Mouse (Mus musculus) limb, embryonic 13.5 days (tissue): ENCODE results near the gene Kcnj16. TPM values are rescaled to one million over a fixed set of nuclear protein-coding genes. Genes with fewer than 3 reads are reported as not detected.

ENCODE experiments used
- ATAC-seq: fragments of 200-750 bp; cut with Nextera tagmentation; 2 replicates; pipeline ENCODE4 v1.8.0; 2017; ENCODE audit warnings: low read depth, moderate number of reproducible peaks, moderate TSS enrichment; ENCODE audit not compliant: low FRiP score
- H3K27ac ChIP-seq: fragments of 300-500 bp; sonication (generic); 2 replicates; pipeline ENCODE4 v1.5.1; 2015; ENCODE audit warnings: inconsistent platforms, mild to moderate bottlenecking, moderate library complexity
- H3K27me3 ChIP-seq: fragments of 300-500 bp; sonication (generic); 2 replicates; pipeline ENCODE4 v1.6.1; 2015; ENCODE audit warnings: mild to moderate bottlenecking, inconsistent platforms
- H3K36me3 ChIP-seq: fragments of 300-500 bp; sonication (generic); 2 replicates; pipeline ENCODE4 v1.6.1; 2015; ENCODE audit warnings: inconsistent platforms, mild to moderate bottlenecking, moderate library complexity
- H3K4me1 ChIP-seq: fragments of 300-500 bp; sonication (generic); 2 replicates; pipeline ENCODE4 v1.6.1; 2015; ENCODE audit warnings: inconsistent platforms
- H3K4me2 ChIP-seq: fragments of 300-500 bp; sonication (generic); replicated peaks from 2 replicates; pipeline ENCODE4 v1.6.1; 2015; ENCODE audit warnings: inconsistent platforms, mild to moderate bottlenecking, moderate library complexity
- H3K4me3 ChIP-seq: fragments of 300-500 bp; sonication (generic); 2 replicates; pipeline ENCODE4 v1.5.1; 2015; ENCODE audit warnings: moderate library complexity, mild to moderate bottlenecking, inconsistent platforms
- H3K9ac ChIP-seq: fragments of 300-500 bp; sonication (generic); 2 replicates; pipeline ENCODE4 v1.6.1; 2015; ENCODE audit warnings: mild to moderate bottlenecking, inconsistent platforms
- H3K9me3 ChIP-seq: fragments of 300-500 bp; sonication (generic); 2 replicates; pipeline ENCODE4 v1.6.1; 2016; ENCODE audit warnings: inconsistent platforms
- WGBS: fragments of 180-500 bp; shearing (Covaris S2); methylation state at CpG from one replicate; pipeline ENCODE4 v1.1.7; 2015; 5-methylcytosine and 5-hydroxymethylcytosine counted together
- polyA plus RNA-seq: library from polyadenylated mRNA; unstranded; fragments of >200 nt; fragmentation: Nextera tagmentation; extraction: Ambion mirVana; gene quantifications from 2 replicates; pipeline ENCODE4 v1.2.1, GENCODE M21; 2015

Gene Kcnj16
- polyA plus RNA-seq, 1 experiment from 2014 or later = not detected

- Histone ChIP-seq H3K4me2 (no peak overlapping the region), H3K9ac (no peak overlapping the region), H3K4me3 (no peak overlapping the region), H3K4me1 (no peaks in the 10 kb centered on the region), H3K27ac (no peak overlapping the region), H3K36me3 (no peaks in the 10 kb centered on the region), H3K27me3 (no peaks in the 10 kb centered on the region), H3K9me3 (no peaks in the 10 kb centered on the region)
- ATAC-seq = no peak
- 64% methylated on average over 9 of the region's 9 CpGs for WGBS
These were observed 29.4 kb downstream of the Kcnj16 start for GRCm38 (mm10) chr11:110997211-110997610.

DNA sequence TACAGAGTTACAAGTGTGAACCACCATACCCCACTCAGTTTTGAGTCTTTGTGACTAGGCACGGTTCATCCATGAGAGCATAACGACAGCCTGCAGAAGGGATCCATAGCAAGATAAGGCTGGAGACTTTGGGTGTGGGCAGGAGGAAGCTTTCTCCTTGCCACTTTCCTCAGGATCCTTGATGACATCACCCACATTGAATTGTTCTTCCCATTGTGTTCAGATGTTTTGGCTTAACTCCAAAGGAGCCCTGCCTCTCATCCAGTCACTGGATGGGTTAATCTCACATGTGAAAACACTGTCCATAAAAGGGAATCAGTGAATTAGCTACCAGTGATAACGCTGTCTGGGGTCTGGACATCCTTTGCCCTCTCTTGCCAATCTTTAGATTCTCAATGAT, 37.3 kb downstream of the Kcnj16 start:
- H3K9ac ChIP-seq = no peak overlapping the region
- H3K9me3 ChIP-seq = no peaks in the 10 kb centered on the region
- no peak overlapping the region for H3K4me3 ChIP-seq
- no peak overlapping the region for H3K27ac ChIP-seq
- WGBS = 76% methylated on average over 3 of the region's 3 CpGs
- no peaks in the 10 kb centered on the region for H3K4me1 ChIP-seq
- no peak overlapping the region for H3K4me2 ChIP-seq
- ATAC-seq = no peak
- no peaks in the 10 kb centered on the region for H3K27me3 ChIP-seq
- no peaks in the 10 kb centered on the region for H3K36me3 ChIP-seq

DNA sequence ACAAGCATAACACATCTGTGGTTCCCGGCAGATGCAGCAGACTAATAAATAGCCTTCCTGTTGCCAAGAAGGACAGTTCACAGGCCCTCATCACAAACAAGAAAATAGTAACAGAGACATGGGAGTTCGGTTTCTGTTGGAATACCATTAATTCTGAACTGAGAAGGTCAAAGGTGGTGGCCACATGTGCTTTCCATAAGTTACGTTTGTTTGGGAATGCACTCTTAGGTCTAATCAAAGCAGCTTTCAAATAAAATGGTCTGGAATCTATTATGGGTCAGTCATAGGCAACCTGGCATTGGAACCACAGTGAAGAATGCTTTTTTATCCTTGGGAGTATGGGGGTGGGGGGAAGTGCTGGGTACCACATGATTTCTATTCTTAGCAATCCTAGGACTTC, 41.6 kb downstream of the Kcnj16 start:
- ATAC-seq = no peak
- WGBS = 32% methylated on average over 3 of the region's 3 CpGs
- H3K27ac ChIP-seq = no peak overlapping the region
- H3K27me3 ChIP-seq = no peaks in the 10 kb centered on the region
- H3K9ac ChIP-seq = no peak overlapping the region
- H3K4me2 ChIP-seq = no peak overlapping the region
- no peak overlapping the region for H3K4me3 ChIP-seq
- no peaks in the 10 kb centered on the region for H3K4me1 ChIP-seq
- H3K36me3 ChIP-seq = no peaks in the 10 kb centered on the region
- no peaks in the 10 kb centered on the region for H3K9me3 ChIP-seq

GRCm38 (mm10) chr11:111016206-111016605, 48.4 kb downstream of the Kcnj16 start:
- H3K9ac ChIP-seq = no peak overlapping the region
- no peaks in the 10 kb centered on the region for H3K9me3 ChIP-seq
- WGBS = 91% methylated on average over 3 of the region's 3 CpGs
- H3K4me1 ChIP-seq = no peaks in the 10 kb centered on the region
- no peak for ATAC-seq
- no peaks in the 10 kb centered on the region for H3K27me3 ChIP-seq
- no peak overlapping the region for H3K27ac ChIP-seq
- no peaks in the 10 kb centered on the region for H3K36me3 ChIP-seq
- H3K4me2 ChIP-seq = no peak overlapping the region
- H3K4me3 ChIP-seq = no peak overlapping the region

DNA sequence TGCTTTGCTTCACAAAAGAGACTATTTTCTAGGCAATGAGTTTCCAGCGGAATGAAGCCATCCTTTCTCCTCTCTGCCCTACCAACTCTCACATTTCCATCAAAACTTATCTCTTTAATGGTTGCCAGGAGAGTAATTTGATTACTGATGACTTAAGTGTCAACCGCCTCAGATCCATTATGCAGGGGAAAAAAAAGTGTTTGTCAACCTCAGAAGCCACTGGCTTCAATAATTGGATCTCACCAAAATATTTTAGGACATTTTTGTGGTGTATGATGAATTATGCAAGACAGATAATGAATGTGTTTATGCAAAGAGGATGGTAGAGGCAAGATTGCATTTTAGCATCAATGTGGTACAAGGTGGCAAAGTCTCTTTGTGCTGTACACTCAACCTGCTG, 52.4 kb downstream of the Kcnj16 start:
- Histone ChIP-seq H3K27ac (no peak overlapping the region), H3K27me3 (no peaks in the 10 kb centered on the region), H3K4me3 (no peak overlapping the region), H3K9me3 (no peaks in the 10 kb centered on the region), H3K4me2 (no peak overlapping the region), H3K4me1 (peaks cover 9% of the 10 kb centered on the region; the same call in 1 of the 2 replicates), H3K9ac (no peak overlapping the region), H3K36me3 (no peaks in the 10 kb centered on the region)
- WGBS = 57% methylated on average over 2 of the region's 2 CpGs
- ATAC-seq = no peak

DNA sequence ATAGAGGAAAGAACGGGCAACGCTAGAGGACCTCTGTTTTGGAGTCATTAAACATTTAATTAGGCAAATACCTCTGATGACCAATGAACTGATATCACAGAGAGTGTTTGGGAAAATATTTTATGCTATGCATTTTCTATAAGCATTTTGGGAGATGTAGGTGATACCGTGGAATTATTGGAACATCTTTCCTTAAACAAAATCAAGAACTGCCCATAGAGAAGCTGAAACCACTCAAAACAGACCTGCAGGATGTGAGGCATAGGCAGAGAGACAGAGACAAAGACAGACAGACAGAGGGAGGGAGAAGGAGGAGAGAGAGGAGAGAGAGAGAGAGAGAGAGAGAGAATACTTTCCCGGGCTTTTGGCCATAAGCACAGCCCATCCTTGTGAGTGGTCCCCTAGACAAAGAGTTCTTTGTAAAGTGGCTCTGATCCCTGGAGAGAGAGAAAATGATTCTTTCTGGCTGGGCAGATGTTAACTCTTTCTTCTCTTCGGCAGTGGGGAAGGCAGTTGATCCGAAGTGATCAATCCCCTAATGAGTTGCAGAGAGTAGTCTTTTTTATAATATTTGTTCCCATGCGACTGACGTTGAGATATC, 54.9 kb downstream of the Kcnj16 start:
- Histone ChIP-seq H3K27ac (no peak overlapping the region), H3K9ac (no peak overlapping the region), H3K4me2 (no peak overlapping the region), H3K4me1 (peaks cover 9% of the 10 kb centered on the region; the same call in 1 of the 2 replicates), H3K4me3 (no peak overlapping the region), H3K9me3 (no peaks in the 10 kb centered on the region), H3K27me3 (no peaks in the 10 kb centered on the region), H3K36me3 (no peaks in the 10 kb centered on the region)
- ATAC-seq = no peak
- 62% methylated on average over 8 of the region's 8 CpGs for WGBS

DNA sequence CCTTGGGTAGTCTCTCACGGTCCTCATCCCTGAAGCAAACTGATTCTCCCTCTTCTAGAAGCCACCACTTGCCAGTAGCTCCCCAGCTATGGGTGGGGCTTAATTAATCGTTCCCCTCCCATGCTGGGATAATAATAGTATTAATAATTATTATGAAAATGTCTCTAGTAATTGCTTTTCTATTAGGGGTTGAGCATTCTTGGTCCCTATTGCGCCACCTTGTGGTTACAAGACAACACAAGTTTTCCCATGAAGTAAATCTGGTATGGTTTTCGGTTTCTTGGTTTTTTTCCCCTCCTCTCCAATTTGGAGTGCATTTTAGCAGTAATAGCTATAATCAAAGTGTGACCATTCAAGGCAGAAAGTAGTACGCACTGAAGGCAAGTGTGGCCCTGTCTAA, 74.3 kb downstream of the Kcnj16 start:
- Histone ChIP-seq H3K27ac (no peak overlapping the region), H3K36me3 (no peaks in the 10 kb centered on the region), H3K4me1 (no peaks in the 10 kb centered on the region), H3K9ac (no peak overlapping the region), H3K9me3 (no peaks in the 10 kb centered on the region), H3K27me3 (no peaks in the 10 kb centered on the region), H3K4me3 (no peak overlapping the region), H3K4me2 (no peak overlapping the region)
- 40% methylated on average over 5 of the region's 5 CpGs for WGBS
- no peak for ATAC-seq

DNA sequence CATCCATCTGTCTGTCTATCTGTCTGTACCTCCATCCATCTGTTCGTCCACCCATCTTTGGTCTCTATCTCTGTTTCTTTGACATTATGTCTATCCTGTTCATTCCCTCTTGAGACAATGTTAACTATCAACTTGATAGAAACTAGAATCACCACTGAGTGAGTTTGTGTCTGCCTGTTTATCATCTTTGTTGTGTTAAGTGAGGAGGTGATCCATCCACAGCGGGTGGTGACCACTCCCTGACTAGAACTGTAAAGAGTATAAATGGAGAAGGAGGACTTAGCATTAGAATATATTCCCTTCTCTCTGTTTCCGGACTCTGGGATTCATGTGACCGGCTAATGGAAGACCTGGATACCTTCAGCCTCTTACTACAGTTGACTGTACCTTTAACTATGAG, 75.5 kb downstream of the Kcnj16 start:
- Histone ChIP-seq H3K36me3 (no peaks in the 10 kb centered on the region), H3K4me3 (no peak overlapping the region), H3K4me1 (no peaks in the 10 kb centered on the region), H3K27me3 (no peaks in the 10 kb centered on the region), H3K4me2 (no peak overlapping the region), H3K9ac (no peak overlapping the region), H3K9me3 (no peaks in the 10 kb centered on the region), H3K27ac (no peak overlapping the region)
- ATAC-seq = no peak
- 85% methylated on average over 4 of the region's 4 CpGs for WGBS

DNA sequence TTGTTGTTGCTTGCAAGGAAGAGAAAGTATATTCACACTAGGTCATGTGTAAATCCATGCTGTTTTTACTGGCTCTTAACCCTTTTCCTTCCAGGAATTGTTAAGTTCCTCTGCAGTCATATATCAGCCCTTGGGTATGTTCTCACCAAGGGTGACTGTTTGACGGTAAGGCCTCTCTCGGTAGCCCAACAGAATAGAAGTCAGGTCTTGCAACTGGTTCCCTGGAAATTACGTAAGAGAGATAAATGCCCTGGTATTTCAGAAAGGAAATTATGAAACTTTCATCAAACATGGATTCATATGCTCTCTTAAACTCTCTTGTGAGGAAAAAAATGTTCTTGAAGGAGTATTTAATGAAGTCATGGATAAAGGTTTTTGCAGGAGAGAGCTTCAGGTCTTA, 86.4 kb downstream of the Kcnj16 start:
- Histone ChIP-seq H3K4me2 (no peak overlapping the region), H3K9me3 (no peaks in the 10 kb centered on the region), H3K27ac (no peak overlapping the region), H3K4me3 (no peak overlapping the region), H3K9ac (no peak overlapping the region), H3K4me1 (no peaks in the 10 kb centered on the region), H3K36me3 (no peaks in the 10 kb centered on the region), H3K27me3 (no peaks in the 10 kb centered on the region)
- WGBS = 64% methylated on average over 3 of the region's 3 CpGs
- no peak for ATAC-seq

- H3K9ac ChIP-seq = no peak overlapping the region
- H3K4me1 ChIP-seq = no peaks in the 10 kb centered on the region
- ATAC-seq = no peak
- H3K4me3 ChIP-seq = no peak overlapping the region
- no peak overlapping the region for H3K27ac ChIP-seq
- H3K4me2 ChIP-seq = no peak overlapping the region
- 84% methylated on average over 8 of the region's 8 CpGs for WGBS
- H3K9me3 ChIP-seq = no peaks in the 10 kb centered on the region
- H3K36me3 ChIP-seq = no peaks in the 10 kb centered on the region
- no peaks in the 10 kb centered on the region for H3K27me3 ChIP-seq
These were observed 87.3 kb downstream of the Kcnj16 start for GRCm38 (mm10) chr11:111054854-111055822.

GRCm38 (mm10) chr11:111056030-111056429, 88.2 kb downstream of the Kcnj16 start:
- no peaks in the 10 kb centered on the region for H3K9me3 ChIP-seq
- no peaks in the 10 kb centered on the region for H3K36me3 ChIP-seq
- WGBS = 50% methylated on average over 13 of the region's 13 CpGs
- H3K27ac ChIP-seq = no peak overlapping the region
- no peak overlapping the region for H3K4me2 ChIP-seq
- ATAC-seq = no peak
- H3K9ac ChIP-seq = no peak overlapping the region
- no peaks in the 10 kb centered on the region for H3K27me3 ChIP-seq
- no peaks in the 10 kb centered on the region for H3K4me1 ChIP-seq
- no peak overlapping the region for H3K4me3 ChIP-seq

- H3K27me3 ChIP-seq = no peaks in the 10 kb centered on the region
- ATAC-seq = no peak
- WGBS = 95% methylated on average over 4 of the region's 4 CpGs
These were observed 89.6 kb downstream of the Kcnj16 start for GRCm38 (mm10) chr11:111057435-111057834.

More at GRCm38 (mm10) chr11:111057435-111057834, 89.6 kb downstream of the Kcnj16 start:
- Histone ChIP-seq H3K27ac (no peak overlapping the region), H3K4me1 (no peaks in the 10 kb centered on the region), H3K4me2 (no peak overlapping the region), H3K36me3 (no peaks in the 10 kb centered on the region), H3K4me3 (no peak overlapping the region), H3K9me3 (no peaks in the 10 kb centered on the region), H3K9ac (no peak overlapping the region)
